Mouse (Mus musculus): Measurements from ENCODE around the gene St3gal4. TPM values are rescaled to one million over a fixed set of nuclear protein-coding genes. Genes with fewer than 3 reads are reported as not detected.
A peak's percentile ranks its signal among the peaks of the same experiment; 100 is the strongest.

St3gal4 gene
- polyA plus RNA-seq, 1 experiment: 8.0 TPM

DNA sequence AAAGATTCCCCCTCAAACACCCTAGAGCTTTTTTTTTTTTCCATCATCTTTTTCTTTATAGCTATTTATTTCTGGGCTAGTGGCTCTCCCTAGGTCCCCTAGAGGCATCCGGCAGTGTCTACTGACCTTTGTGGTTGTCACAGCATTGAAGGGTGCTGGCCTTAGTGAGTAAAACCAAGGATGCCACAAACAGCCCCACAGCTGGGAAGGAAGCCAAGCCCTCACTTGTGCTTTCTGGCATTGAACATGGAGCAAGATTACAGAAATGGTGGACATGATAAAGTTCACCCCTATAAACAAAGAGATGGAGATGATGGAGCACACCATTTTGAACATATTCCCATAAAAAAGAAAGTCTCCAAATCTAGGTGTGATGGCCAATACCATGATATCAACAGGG lies 97.3 kb downstream of the St3gal4 start:
- Histone ChIP-seq H3K36me3 (ENCODE audit: control insufficient read depth, insufficient read depth, low read length, poor library complexity, severe bottlenecking) (no peaks in the 10 kb centered on the region), H3K27ac (ENCODE audit: insufficient read depth, low read length) (no peak overlapping the region), H3K27me3 (ENCODE audit: control insufficient read depth, insufficient read depth, low read length, poor library complexity, severe bottlenecking) (no peaks in the 10 kb centered on the region), H3K4me1 (ENCODE audit: control insufficient read depth, insufficient read depth, low read length) (no peaks in the 10 kb centered on the region), H3K9me3 (replicated peaks; ENCODE audit: control insufficient read depth, insufficient read depth, low read length, poor library complexity, severe bottlenecking) (no peaks in the 10 kb centered on the region), H3K4me3 (ENCODE audit: low read depth, low read length) (no peak overlapping the region), H3K9ac (ENCODE audit: low read depth, poor library complexity, severe bottlenecking) (no peak overlapping the region)
- no peak for TF ChIP-seq CTCF (IDR thresholded peaks at IDR 0.05; ENCODE audit: low read depth, low read length)
- no peak for TF ChIP-seq POLR2A (IDR thresholded peaks at IDR 0.05; ENCODE audit: insufficient read depth, low read length)
- no peak for TF ChIP-seq EP300 (IDR thresholded peaks at IDR 0.05; ENCODE audit: insufficient read depth, low read depth, low read length)

- no peaks in the 10 kb centered on the region for H3K27me3 ChIP-seq (ENCODE audit: control insufficient read depth, insufficient read depth, low read length, poor library complexity, severe bottlenecking)
- no peak overlapping the region for H3K9ac ChIP-seq (ENCODE audit: low read depth, poor library complexity, severe bottlenecking)
- H3K4me1 ChIP-seq (ENCODE audit: control insufficient read depth, insufficient read depth, low read length): no peaks in the 10 kb centered on the region
- H3K9me3 ChIP-seq (replicated peaks; ENCODE audit: control insufficient read depth, insufficient read depth, low read length, poor library complexity, severe bottlenecking): no peaks in the 10 kb centered on the region
- TF ChIP-seq CTCF (IDR thresholded peaks at IDR 0.05; ENCODE audit: low read depth, low read length): no peak
- TF ChIP-seq POLR2A (IDR thresholded peaks at IDR 0.05; ENCODE audit: insufficient read depth, low read length): no peak
- no peak for TF ChIP-seq EP300 (IDR thresholded peaks at IDR 0.05; ENCODE audit: insufficient read depth, low read depth, low read length)
- no peak overlapping the region for H3K4me3 ChIP-seq (ENCODE audit: low read depth, low read length)
- H3K27ac ChIP-seq (ENCODE audit: insufficient read depth, low read length): no peak overlapping the region
- no peaks in the 10 kb centered on the region for H3K36me3 ChIP-seq (ENCODE audit: control insufficient read depth, insufficient read depth, low read length, poor library complexity, severe bottlenecking)
Observed at GRCm38 (mm10) chr9:35020015-35020653, 98.9 kb downstream of the St3gal4 start.

GRCm38 (mm10) chr9:35019372-35019771 lies 99.7 kb downstream of the St3gal4 start:
- Histone ChIP-seq H3K27me3 (ENCODE audit: control insufficient read depth, insufficient read depth, low read length, poor library complexity, severe bottlenecking) (no peaks in the 10 kb centered on the region), H3K9ac (ENCODE audit: low read depth, poor library complexity, severe bottlenecking) (no peak overlapping the region), H3K9me3 (replicated peaks; ENCODE audit: control insufficient read depth, insufficient read depth, low read length, poor library complexity, severe bottlenecking) (no peaks in the 10 kb centered on the region), H3K36me3 (ENCODE audit: control insufficient read depth, insufficient read depth, low read length, poor library complexity, severe bottlenecking) (no peaks in the 10 kb centered on the region), H3K27ac (ENCODE audit: insufficient read depth, low read length) (no peak overlapping the region), H3K4me1 (ENCODE audit: control insufficient read depth, insufficient read depth, low read length) (no peaks in the 10 kb centered on the region), H3K4me3 (ENCODE audit: low read depth, low read length) (no peak overlapping the region)
- no peak for TF ChIP-seq POLR2A (IDR thresholded peaks at IDR 0.05; ENCODE audit: insufficient read depth, low read length)
- TF ChIP-seq EP300 (IDR thresholded peaks at IDR 0.05; ENCODE audit: insufficient read depth, low read depth, low read length): no peak
- peak; percentile 33 for TF ChIP-seq CTCF (IDR thresholded peaks at IDR 0.05; ENCODE audit: low read depth, low read length)

DNA sequence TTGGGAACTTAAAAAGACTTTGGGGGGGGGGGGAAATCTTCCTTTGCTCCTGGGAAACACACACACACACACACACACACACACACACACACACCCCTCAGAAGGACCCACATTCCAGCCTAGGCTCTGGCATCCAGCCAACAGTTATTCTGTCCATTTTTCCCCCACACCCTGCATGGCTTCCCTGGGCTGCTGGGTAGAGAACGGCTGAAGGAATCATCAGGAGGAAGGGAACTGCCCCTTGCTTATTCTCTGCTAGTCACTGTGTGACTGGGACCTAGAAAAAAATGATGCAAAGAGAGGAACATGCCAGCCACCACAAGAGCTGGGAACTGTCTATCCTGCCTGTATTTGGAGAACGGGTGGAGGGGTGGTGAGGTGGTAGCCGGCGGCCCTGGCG lies 101.0 kb downstream of the St3gal4 start:
- no peak for TF ChIP-seq CTCF (IDR thresholded peaks at IDR 0.05; ENCODE audit: low read depth, low read length)
- no peak for TF ChIP-seq POLR2A (IDR thresholded peaks at IDR 0.05; ENCODE audit: insufficient read depth, low read length)
- no peak for TF ChIP-seq EP300 (IDR thresholded peaks at IDR 0.05; ENCODE audit: insufficient read depth, low read depth, low read length)
- Histone ChIP-seq H3K4me1 (ENCODE audit: control insufficient read depth, insufficient read depth, low read length) (no peaks in the 10 kb centered on the region), H3K9me3 (replicated peaks; ENCODE audit: control insufficient read depth, insufficient read depth, low read length, poor library complexity, severe bottlenecking) (no peaks in the 10 kb centered on the region), H3K9ac (ENCODE audit: low read depth, poor library complexity, severe bottlenecking) (no peak overlapping the region), H3K27me3 (ENCODE audit: control insufficient read depth, insufficient read depth, low read length, poor library complexity, severe bottlenecking) (no peaks in the 10 kb centered on the region), H3K27ac (ENCODE audit: insufficient read depth, low read length) (no peak overlapping the region), H3K4me3 (ENCODE audit: low read depth, low read length) (no peak overlapping the region), H3K36me3 (ENCODE audit: control insufficient read depth, insufficient read depth, low read length, poor library complexity, severe bottlenecking) (no peaks in the 10 kb centered on the region)

DNA sequence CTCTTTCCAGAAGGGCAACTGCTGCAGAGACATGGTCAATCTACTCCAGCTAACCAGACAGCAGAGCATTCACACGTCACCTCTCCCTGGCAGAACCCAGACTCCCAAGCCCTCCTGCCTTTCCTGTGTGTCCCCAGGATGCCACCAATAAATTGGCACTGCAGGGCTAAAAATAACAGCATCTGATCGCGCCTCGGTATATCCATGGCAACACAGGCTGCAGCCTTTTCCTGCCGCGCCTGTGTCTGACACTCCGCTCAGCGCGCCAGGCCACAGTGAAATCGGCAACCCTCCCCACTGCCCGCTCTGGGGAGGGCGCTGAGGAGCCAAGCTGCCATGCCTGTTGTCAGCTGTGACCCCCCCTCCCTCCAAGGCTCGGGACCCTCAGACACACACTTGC lies 101.5 kb downstream of the St3gal4 start:
- Histone ChIP-seq H3K27ac (ENCODE audit: insufficient read depth, low read length) (no peak overlapping the region), H3K27me3 (ENCODE audit: control insufficient read depth, insufficient read depth, low read length, poor library complexity, severe bottlenecking) (no peaks in the 10 kb centered on the region), H3K9ac (ENCODE audit: low read depth, poor library complexity, severe bottlenecking) (no peak overlapping the region), H3K36me3 (ENCODE audit: control insufficient read depth, insufficient read depth, low read length, poor library complexity, severe bottlenecking) (no peaks in the 10 kb centered on the region), H3K4me1 (ENCODE audit: control insufficient read depth, insufficient read depth, low read length) (no peaks in the 10 kb centered on the region), H3K9me3 (replicated peaks; ENCODE audit: control insufficient read depth, insufficient read depth, low read length, poor library complexity, severe bottlenecking) (no peaks in the 10 kb centered on the region), H3K4me3 (ENCODE audit: low read depth, low read length) (no peak overlapping the region)
- TF ChIP-seq POLR2A (IDR thresholded peaks at IDR 0.05; ENCODE audit: insufficient read depth, low read length) (no peak), EP300 (IDR thresholded peaks at IDR 0.05; ENCODE audit: insufficient read depth, low read depth, low read length) (no peak), CTCF (IDR thresholded peaks at IDR 0.05; ENCODE audit: low read depth, low read length) (no peak)

GRCm38 (mm10) chr9:35016762-35017161 lies 102.3 kb downstream of the St3gal4 start:
- Histone ChIP-seq H3K4me3 (ENCODE audit: low read depth, low read length) (no peak overlapping the region), H3K9me3 (replicated peaks; ENCODE audit: control insufficient read depth, insufficient read depth, low read length, poor library complexity, severe bottlenecking) (no peaks in the 10 kb centered on the region), H3K4me1 (ENCODE audit: control insufficient read depth, insufficient read depth, low read length) (no peaks in the 10 kb centered on the region), H3K36me3 (ENCODE audit: control insufficient read depth, insufficient read depth, low read length, poor library complexity, severe bottlenecking) (no peaks in the 10 kb centered on the region), H3K27ac (ENCODE audit: insufficient read depth, low read length) (no peak overlapping the region), H3K27me3 (ENCODE audit: control insufficient read depth, insufficient read depth, low read length, poor library complexity, severe bottlenecking) (no peaks in the 10 kb centered on the region), H3K9ac (ENCODE audit: low read depth, poor library complexity, severe bottlenecking) (no peak overlapping the region)
- TF ChIP-seq CTCF (IDR thresholded peaks at IDR 0.05; ENCODE audit: low read depth, low read length) (peak; percentile 62), POLR2A (IDR thresholded peaks at IDR 0.05; ENCODE audit: insufficient read depth, low read length) (no peak)

Measured in ES-Bruce4 (cell line).